Mouse (Mus musculus) CH12.LX (cell line): ENCODE data around the gene Ears2.

Experiments
- CTCF ChIP-seq, 2 experiments: IDR thresholded peaks in 1 of 2; conservative IDR thresholded peaks in 1 of 2; 2 replicates each; pipeline ENCODE4 v1.5.1; 2011 to 2012; ENCODE audit warnings: low read depth in 2 of 2, low read length in 2 of 2, improper control_type of control experiment in 1 of 2, inconsistent platforms in 1 of 2, mild to moderate bottlenecking in 1 of 2, moderate library complexity in 1 of 2
- E2F4 ChIP-seq: IDR thresholded peaks from 2 replicates; pipeline ENCODE4 v1.6.1; 2011; ENCODE audit warnings: low read depth, low read length, improper control_type of control experiment; ENCODE audit not compliant: insufficient replicate concordance
- ELF1 ChIP-seq: IDR thresholded peaks from 2 replicates; pipeline ENCODE4 v1.6.1; 2014; ENCODE audit warnings: low read depth, mild to moderate bottlenecking, inconsistent platforms, low read length, improper control_type of control experiment
- EP300 ChIP-seq: IDR thresholded peaks from 2 replicates; pipeline ENCODE4 v1.6.1; 2011; ENCODE audit warnings: low read length, improper control_type of control experiment
- HCFC1 ChIP-seq: IDR thresholded peaks from 2 replicates; pipeline ENCODE4 v1.6.1; 2012; ENCODE audit warnings: low read depth, mild to moderate bottlenecking, inconsistent platforms, low read length, improper control_type of control experiment
- JUND ChIP-seq: conservative IDR thresholded peaks from 2 replicates; pipeline ENCODE4 v1.6.1; 2011; ENCODE audit warnings: low read depth, low read length, improper control_type of control experiment
- MAFK ChIP-seq: IDR thresholded peaks from 2 replicates; pipeline ENCODE4 v1.6.1; 2011; ENCODE audit warnings: low read length, improper control_type of control experiment; ENCODE audit not compliant: insufficient replicate concordance
- MAZ ChIP-seq: IDR thresholded peaks from 2 replicates; pipeline ENCODE4 v1.6.1; 2012; ENCODE audit warnings: low read depth, mild to moderate bottlenecking, inconsistent platforms, low read length, improper control_type of control experiment, moderate library complexity
- MYC ChIP-seq: IDR thresholded peaks from 2 replicates; pipeline ENCODE4 v1.6.1; 2011; ENCODE audit warnings: low read depth, mild to moderate bottlenecking, improper control_type of control experiment, low read length
- POLR2A ChIP-seq: IDR thresholded peaks from 2 replicates; pipeline ENCODE4 v1.6.1; 2011; ENCODE audit warnings: low read depth, mild to moderate bottlenecking, improper control_type of control experiment, low read length
- POLR2AphosphoS2 ChIP-seq: IDR thresholded peaks from 2 replicates; pipeline ENCODE4 v1.6.1; 2011; ENCODE audit warnings: low read depth, low read length, improper control_type of control experiment
- SIN3A ChIP-seq: IDR thresholded peaks from 2 replicates; pipeline ENCODE4 v1.6.1; 2012; ENCODE audit warnings: low read length, improper control_type of control experiment, inconsistent platforms
- TBP ChIP-seq: conservative IDR thresholded peaks from 2 replicates; pipeline ENCODE4 v1.6.1; 2011; ENCODE audit warnings: low read depth, low read length, improper control_type of control experiment
- UBTF ChIP-seq: IDR thresholded peaks from 2 replicates; pipeline ENCODE4 v1.6.1; 2012; ENCODE audit warnings: low read depth, mild to moderate bottlenecking, inconsistent platforms, low read length, improper control_type of control experiment, moderate library complexity

GRCm38 (mm10) chr7:122045711-122046110, 21.4 kb downstream of the Ears2 start:
- TF ChIP-seq CTCF (conservative IDR thresholded peaks at IDR 0.05 in 1 of 2, IDR thresholded peaks at IDR 0.05 in 1 of 2; ENCODE audit: low read depth in 2 of 2, low read length in 2 of 2) (no peak), POLR2A (no peak), UBTF (no peak), EP300 (no peak), POLR2AphosphoS2 (no peak), ELF1 (no peak), MYC (no peak), E2F4 (no peak), SIN3A (no peak), MAZ (no peak), JUND (no peak), HCFC1 (no peak), TBP (no peak), MAFK (no peak)
